Comparison of ENCODE assay signal across 15 mouse cellular contexts in genomic region chr6:145432711-145433708, GRCm38 (mm10).
DNase-seq lines count a peak whose midpoint lies in the region; ATAC-seq and TF ChIP-seq lines count a peak whose summit lies in the region.
"Had no signal": no experiment of that assay in that cellular context is flagged by ENCODE, and none has a peak within 500 bp of the region (broad histone marks: within the 10 kb centered on the region; RNA-seq: fewer than 3 reads in every experiment).

No protein-coding gene starts in this region.

- no peak overlapping the region for H3K9ac ChIP-seq in hindbrain, embryonic 14.5 days
- no peak overlapping the region for H3K9ac ChIP-seq in midbrain, embryonic 13.5 days (replicated peaks)
- H3K9ac ChIP-seq in kidney, embryonic 15.5 days = no peak overlapping the region
- no peak overlapping the region for H3K9ac ChIP-seq in liver, postnatal 0 days (replicated peaks)
- H3K9ac ChIP-seq: heart, embryonic 12.5 days; liver, embryonic 14.5 days had no signal

- H3K27ac ChIP-seq in hindbrain, embryonic 10.5 days = peak overlapping the region; percentile 59
- H3K27ac ChIP-seq in hindbrain, embryonic 14.5 days = no peak overlapping the region
- no peak overlapping the region for H3K27ac ChIP-seq in midbrain, embryonic 13.5 days
- no peak overlapping the region for H3K27ac ChIP-seq in kidney, embryonic 15.5 days
- no peak overlapping the region for H3K27ac ChIP-seq in liver, postnatal 0 days (ENCODE audit: low read depth)
- H3K27ac ChIP-seq: liver, embryonic 14.5 days had no signal

- no peak for TF ChIP-seq EP300 in liver, postnatal 0 days (IDR thresholded peaks at IDR 0.05; ENCODE audit: low read depth)

- H3K4me3 ChIP-seq in hindbrain, embryonic 10.5 days = no peak overlapping the region
- no peak overlapping the region for H3K4me3 ChIP-seq in hindbrain, embryonic 14.5 days (replicated peaks; ENCODE audit: low read length)
- no peak overlapping the region for H3K4me3 ChIP-seq in midbrain, embryonic 13.5 days (replicated peaks)
- H3K4me3 ChIP-seq in kidney, embryonic 15.5 days (replicated peaks) = no peak overlapping the region
- no peak overlapping the region for H3K4me3 ChIP-seq in liver, postnatal 0 days (ENCODE audit: low read depth, low read length)
- H3K4me3 ChIP-seq: heart, embryonic 12.5 days; megakaryocyte, embryonic 14.5 days had no signal

- no peaks in the 10 kb centered on the region for H3K27me3 ChIP-seq in hindbrain, embryonic 10.5 days (ENCODE audit: insufficient read depth, poor library complexity, severe bottlenecking)
- no peaks in the 10 kb centered on the region for H3K27me3 ChIP-seq in hindbrain, embryonic 14.5 days (ENCODE audit: control insufficient read depth, insufficient read depth, low read length)
- H3K27me3 ChIP-seq in midbrain, embryonic 13.5 days = no peaks in the 10 kb centered on the region
- no peaks in the 10 kb centered on the region for H3K27me3 ChIP-seq in kidney, embryonic 15.5 days
- no peaks in the 10 kb centered on the region for H3K27me3 ChIP-seq in liver, postnatal 0 days (ENCODE audit: insufficient read depth, low read length)
- H3K27me3 ChIP-seq: heart, embryonic 12.5 days had no signal

- peaks cover 19% of the 10 kb centered on the region for H3K4me1 ChIP-seq in hindbrain, embryonic 10.5 days (replicated peaks)
- H3K4me1 ChIP-seq in hindbrain, embryonic 14.5 days (replicated peaks; ENCODE audit: control insufficient read depth, insufficient read depth, low read length) = peaks cover 4% of the 10 kb centered on the region; the same call in 1 of the 2 replicates
- H3K4me1 ChIP-seq in midbrain, embryonic 13.5 days (replicated peaks) = peaks cover 4% of the 10 kb centered on the region; the same call in 1 of the 2 replicates
- H3K4me1 ChIP-seq in kidney, embryonic 15.5 days = no peaks in the 10 kb centered on the region
- H3K4me1 ChIP-seq in liver, postnatal 0 days (ENCODE audit: insufficient read depth) = no peaks in the 10 kb centered on the region
- H3K4me1 ChIP-seq: megakaryocyte, embryonic 14.5 days had no signal

- no peaks in the 10 kb centered on the region for H3K36me3 ChIP-seq in hindbrain, embryonic 10.5 days
- no peaks in the 10 kb centered on the region for H3K36me3 ChIP-seq in hindbrain, embryonic 14.5 days (replicated peaks; ENCODE audit: control insufficient read depth, insufficient read depth)
- H3K36me3 ChIP-seq in midbrain, embryonic 13.5 days = no peaks in the 10 kb centered on the region
- H3K36me3 ChIP-seq in kidney, embryonic 15.5 days = no peaks in the 10 kb centered on the region
- H3K36me3 ChIP-seq in liver, postnatal 0 days (replicated peaks; ENCODE audit: insufficient read depth, low read length) = no peaks in the 10 kb centered on the region
- H3K36me3 ChIP-seq: heart, embryonic 12.5 days had no signal

- H3K4me2 ChIP-seq in hindbrain, embryonic 14.5 days (replicated peaks) = no peak overlapping the region
- no peak overlapping the region for H3K4me2 ChIP-seq in midbrain, embryonic 13.5 days (replicated peaks)
- no peak overlapping the region for H3K4me2 ChIP-seq in kidney, embryonic 15.5 days
- H3K4me2 ChIP-seq in liver, postnatal 0 days (ENCODE audit: low read depth, low read length) = no peak overlapping the region
- H3K4me2 ChIP-seq: heart, embryonic 12.5 days had no signal

- no peak for TF ChIP-seq CTCF in liver, postnatal 0 days (IDR thresholded peaks at IDR 0.05; ENCODE audit: low read depth)

- peak; percentile 51 for DNase-seq in hindbrain, embryonic 10.5 days (ENCODE audit: low spot score)
- DNase-seq in hindbrain, embryonic 14.5 days (ENCODE audit: low spot score) = no peak
- peak; percentile 28 for DNase-seq in embryo, embryonic 9.5 days (ENCODE audit: extremely low spot score)
- DNase-seq in forelimb bud, embryonic 11.5 days (ENCODE audit: low read depth, low spot score) = peak; percentile 76
- no peak for DNase-seq in kidney, postnatal 36 days
- DNase-seq in liver, postnatal 0 days = no peak
- DNase-seq: adrenal gland, postnatal 25 days; cerebellum, adult 18-20 months; kidney, adult 11 months; thymus, postnatal 36 days had no signal

- WGBS in hindbrain, embryonic 10.5 days = 69% methylated on average over 11 of the region's 11 CpGs
- WGBS in hindbrain, embryonic 14.5 days = 67% methylated on average over 11 of the region's 11 CpGs
- WGBS in midbrain, embryonic 13.5 days = 69% methylated on average over 11 of the region's 11 CpGs
- WGBS in kidney, embryonic 15.5 days = 61% methylated on average over 11 of the region's 11 CpGs
- 73% methylated on average over 11 of the region's 11 CpGs for WGBS in liver, postnatal 0 days (ENCODE audit: insufficient replicate concordance)

- no peaks in the 10 kb centered on the region for H3K9me3 ChIP-seq in hindbrain, embryonic 10.5 days
- H3K9me3 ChIP-seq in hindbrain, embryonic 14.5 days (ENCODE audit: control insufficient read depth, low read length) = no peaks in the 10 kb centered on the region
- H3K9me3 ChIP-seq in midbrain, embryonic 13.5 days = no peaks in the 10 kb centered on the region
- no peaks in the 10 kb centered on the region for H3K9me3 ChIP-seq in kidney, embryonic 15.5 days (replicated peaks)
- no peaks in the 10 kb centered on the region for H3K9me3 ChIP-seq in liver, postnatal 0 days (ENCODE audit: low read length)
- H3K9me3 ChIP-seq: heart, embryonic 12.5 days; megakaryocyte, embryonic 14.5 days had no signal

- ATAC-seq in hindbrain, embryonic 14.5 days (ENCODE audit: low FRiP score) = no peak
- peak; percentile 48; the same call in 1 of the 2 replicates for ATAC-seq in midbrain, embryonic 13.5 days
- no peak for ATAC-seq in kidney, embryonic 15.5 days (replicated peaks; ENCODE audit: low FRiP score)
- no peak for ATAC-seq in liver, postnatal 0 days

Comparison
In these comparisons a context has a peak if more than half of its experiments do, and no peak if none do; other contexts are left out.
1. DNase-seq: peak in hindbrain, embryonic 10.5 days (single experiment), embryo, embryonic 9.5 days (single experiment) and forelimb bud, embryonic 11.5 days (single experiment); none in hindbrain, embryonic 14.5 days (single experiment), kidney, postnatal 36 days (0 of 2) and liver, postnatal 0 days (single experiment).